Mouse (Mus musculus): ENCODE measurements around the gene Lpar1.
"Not testable (repeated sequence)": the region's sequence is repeated elsewhere in the genome, so short reads cannot be mapped to it uniquely, and the experiment has no call there.

Lpar1 gene

DNA sequence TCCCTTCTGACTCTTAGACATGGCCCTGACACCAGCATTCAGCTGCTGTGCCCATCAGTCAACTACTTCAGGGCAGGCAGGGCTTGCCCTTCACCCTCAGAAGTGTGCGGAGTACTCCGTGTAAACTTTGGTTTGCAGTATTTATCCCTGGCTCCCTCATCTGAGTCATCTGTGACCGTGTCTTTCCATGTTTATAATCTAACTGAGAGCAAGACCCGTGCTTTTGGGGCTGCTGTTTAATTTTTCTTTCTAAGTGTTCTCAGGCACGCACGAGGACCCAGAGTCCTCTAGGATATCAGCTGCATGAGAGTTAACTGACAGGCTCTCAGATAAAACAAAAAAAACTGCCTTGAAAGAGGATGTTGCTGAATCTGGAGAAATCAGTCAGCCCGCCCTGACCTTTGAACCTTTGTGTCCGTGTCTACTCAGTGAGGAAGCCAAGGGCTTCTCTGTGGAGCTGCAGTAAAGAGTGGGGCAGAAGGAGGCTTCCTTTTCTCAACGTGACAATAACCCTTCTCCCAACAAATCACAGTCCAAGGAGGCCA lies 7.7 kb downstream of the Lpar1 start:
- no peak for DNase-seq (ENCODE audit: low spot score)

DNA sequence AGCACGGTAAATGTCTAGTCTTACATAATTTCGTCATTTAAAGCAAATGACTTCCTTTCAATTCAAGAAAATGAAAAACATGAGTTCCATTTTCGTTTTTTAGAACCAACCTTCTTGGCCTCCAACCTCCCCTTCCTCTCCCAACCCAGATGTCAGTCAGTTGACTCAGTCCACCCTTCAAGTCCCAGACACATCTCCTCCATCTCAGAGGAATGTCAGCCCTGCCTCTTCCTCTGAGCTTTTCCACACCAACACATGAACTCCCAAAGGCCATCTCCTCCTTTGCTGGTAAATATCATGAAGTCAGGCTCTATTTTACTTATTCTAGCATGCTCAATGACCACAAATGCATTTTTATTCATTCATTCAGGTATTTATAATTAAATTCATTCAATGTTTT lies 10.5 kb downstream of the Lpar1 start:
- no peak for DNase-seq (ENCODE audit: low spot score)

DNA sequence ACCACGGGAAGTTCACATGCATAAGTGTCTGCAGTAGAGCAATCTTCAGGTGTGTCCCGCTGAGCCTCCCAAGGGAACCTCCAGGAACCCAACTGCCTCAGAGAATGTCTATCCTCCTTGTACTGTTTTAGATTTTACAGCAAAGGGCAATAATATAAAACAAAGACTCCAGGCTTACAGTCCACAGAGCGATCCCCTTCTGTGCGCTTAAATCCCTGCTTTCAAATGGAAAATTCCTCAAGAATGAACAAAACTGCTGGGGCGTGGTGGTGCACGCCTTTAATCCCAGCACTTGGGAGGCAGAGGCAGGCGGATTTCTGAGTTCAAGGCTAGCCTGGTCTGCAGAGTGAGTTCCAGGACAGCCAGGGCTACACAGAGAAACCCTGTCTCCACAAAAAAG lies 11.0 kb downstream of the Lpar1 start:
- DNase-seq (ENCODE audit: low spot score), result not testable (repeated sequence)

DNA sequence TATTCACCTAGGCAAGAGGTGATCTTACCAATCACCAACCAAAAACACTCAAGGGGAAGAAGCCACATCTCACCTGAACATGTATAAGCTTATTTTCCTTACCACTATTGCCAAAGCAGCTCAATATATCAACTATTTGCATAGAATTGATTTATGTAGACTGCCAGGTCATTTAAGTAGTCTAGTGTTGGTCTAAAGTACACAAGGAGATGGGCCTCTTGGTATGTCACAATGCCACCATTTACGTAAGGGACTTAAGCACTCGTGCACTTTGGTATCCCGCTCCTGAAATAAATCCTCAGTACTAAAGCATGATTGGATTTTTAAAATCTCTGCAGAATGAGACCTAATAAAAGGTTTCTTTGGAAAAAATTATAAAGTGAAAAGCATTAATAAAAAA lies 12.9 kb downstream of the Lpar1 start:
- no peak for DNase-seq (ENCODE audit: low spot score)

DNA sequence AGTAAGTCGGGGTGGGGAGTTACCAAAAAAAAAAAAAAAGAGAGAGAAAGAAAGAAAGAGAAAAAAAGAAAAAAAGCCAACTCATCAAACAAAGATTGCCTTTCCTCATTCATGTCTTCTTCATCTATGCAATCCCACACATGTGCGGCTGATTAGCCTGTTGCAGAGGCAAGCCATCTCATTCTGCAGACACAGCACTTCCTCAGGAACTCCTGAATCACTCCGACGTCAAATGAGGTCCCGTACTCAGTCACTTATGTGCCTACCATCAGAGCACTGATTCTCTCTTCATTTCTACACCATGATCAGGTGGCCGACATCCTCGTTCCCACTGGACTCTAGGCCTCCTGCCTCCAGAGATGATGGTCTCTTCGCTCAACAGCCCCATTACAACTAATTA lies 13.3 kb downstream of the Lpar1 start:
- DNase-seq (ENCODE audit: low spot score), result no peak

DNA sequence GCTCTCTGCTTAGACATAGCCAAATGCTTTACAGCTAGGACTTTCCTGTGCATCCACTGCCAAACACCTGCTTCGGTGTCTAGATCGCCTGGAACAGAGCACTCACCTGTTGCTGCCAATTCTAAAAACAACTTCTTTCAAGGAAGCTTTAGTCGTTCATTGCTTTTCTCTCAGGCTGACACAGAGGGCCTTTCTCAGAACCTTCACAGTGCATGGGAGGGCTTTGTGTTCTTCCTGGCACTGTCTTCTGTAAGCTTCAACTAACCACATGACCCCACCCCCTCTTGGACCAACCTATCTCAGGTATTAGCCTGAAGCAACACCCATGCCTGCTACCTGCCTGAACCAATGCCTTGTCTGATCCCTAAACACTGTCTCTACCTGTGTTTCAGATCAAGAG lies 15.0 kb downstream of the Lpar1 start:
- DNase-seq (ENCODE audit: low spot score), result no peak

DNA sequence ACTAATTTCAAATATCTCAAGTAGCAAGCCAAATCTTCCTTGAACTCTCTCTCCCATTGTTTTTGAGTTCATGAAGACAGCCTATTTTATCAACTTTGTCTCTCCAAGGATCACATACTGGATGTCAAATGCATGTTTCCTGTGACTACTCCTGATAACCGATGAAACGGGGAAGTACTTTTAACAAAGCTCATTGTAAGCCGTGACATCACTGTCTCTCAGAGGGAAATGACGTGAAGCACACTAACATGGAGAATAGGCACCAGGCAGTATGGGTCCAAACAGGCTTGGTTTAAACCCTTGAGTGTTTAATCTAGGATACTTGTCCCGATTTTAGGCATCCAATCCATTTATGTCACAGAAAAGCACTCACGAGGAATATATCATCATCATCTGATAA lies 17.9 kb downstream of the Lpar1 start:
- no peak for DNase-seq (ENCODE audit: low spot score)

DNA sequence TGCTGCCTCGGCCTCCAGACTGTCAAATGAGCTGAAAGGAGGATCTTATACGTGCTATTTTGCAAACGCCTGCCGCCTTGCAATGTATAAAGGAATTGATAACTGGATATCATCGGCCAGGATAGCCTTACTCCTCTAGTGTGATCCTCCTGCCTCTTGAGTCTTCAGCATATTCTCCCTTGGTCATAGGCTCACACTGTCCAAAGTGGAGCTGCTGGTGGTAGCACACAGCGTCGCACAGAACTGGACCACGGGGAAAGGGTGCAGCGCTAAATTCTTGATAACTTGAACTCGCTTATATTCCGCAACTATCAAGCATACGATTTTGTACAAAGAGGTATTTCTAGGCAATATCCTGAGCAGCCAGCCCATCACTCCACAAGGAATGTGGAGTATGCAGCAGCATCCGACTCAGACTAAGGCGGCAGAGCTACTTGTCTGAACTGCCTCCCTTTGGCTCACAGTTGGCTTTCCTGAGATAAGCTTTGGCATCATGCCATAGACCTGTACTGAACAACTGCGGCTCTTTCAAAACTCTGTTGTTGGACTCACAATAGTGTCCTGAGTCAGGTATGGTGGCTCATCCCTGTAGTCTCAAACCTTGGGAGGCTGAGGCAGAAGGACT lies 18.9 kb downstream of the Lpar1 start:
- no peak for DNase-seq (ENCODE audit: low spot score)

DNA sequence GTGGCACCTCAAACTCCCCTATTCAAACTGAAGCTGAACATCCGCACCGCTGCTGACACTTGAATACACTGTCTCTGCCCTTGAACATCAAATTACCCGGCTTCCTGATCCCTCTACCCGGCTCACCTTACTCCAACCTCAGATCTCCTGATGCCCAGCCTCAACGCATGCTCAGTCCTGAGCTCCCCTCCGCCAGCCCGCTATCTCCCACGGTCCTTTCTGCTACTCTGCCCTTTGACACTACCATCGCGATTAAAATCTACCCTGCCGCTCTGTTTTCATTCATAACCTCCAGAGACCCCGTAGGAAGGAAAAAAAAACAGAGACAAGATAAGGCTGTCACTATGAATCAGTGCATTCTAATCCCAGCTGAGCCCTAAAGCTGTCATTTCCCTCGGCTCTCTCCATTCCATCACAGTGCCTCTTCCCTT lies 19.5 kb downstream of the Lpar1 start:
- no peak for DNase-seq (ENCODE audit: low spot score)

DNA sequence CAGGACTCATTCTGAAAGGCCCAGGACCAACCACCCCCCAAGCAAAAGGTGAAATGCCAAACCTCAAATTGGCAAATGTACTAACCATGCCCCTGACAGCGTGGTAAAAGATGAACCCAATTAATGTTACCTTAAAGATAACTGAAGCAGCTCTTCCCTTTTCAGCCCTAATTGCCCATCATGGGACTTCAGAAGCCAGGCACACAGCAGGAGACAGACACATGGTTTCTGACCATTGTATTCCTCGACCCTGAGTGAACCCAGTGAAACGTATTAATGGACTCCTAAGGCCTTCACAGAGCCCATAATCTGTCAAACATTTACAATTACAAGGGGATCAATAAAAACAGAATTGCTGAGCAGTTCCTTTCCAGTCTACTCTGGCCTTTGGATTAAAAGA lies 20.2 kb downstream of the Lpar1 start:
- DNase-seq (ENCODE audit: low spot score), result no peak

DNA sequence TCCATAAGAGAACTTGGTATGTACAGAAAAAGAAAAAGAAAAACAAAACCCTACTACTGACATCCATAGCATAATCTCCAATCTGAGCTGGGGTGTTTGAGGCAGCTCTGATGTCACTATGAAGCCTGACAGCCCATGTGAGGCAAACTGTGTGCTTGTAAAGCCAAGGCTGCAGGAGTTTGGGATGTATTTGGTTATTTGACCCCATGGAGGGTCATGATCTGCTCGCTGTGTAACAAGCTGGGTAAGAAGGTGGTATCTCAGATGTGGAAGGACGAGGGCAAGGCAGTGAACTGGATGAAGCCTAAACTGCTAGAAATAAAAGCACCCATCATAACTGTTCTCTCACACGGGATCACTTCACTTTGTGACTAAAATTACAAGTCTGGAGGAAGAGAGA lies 21.4 kb downstream of the Lpar1 start:
- no peak for DNase-seq (ENCODE audit: low spot score)

DNA sequence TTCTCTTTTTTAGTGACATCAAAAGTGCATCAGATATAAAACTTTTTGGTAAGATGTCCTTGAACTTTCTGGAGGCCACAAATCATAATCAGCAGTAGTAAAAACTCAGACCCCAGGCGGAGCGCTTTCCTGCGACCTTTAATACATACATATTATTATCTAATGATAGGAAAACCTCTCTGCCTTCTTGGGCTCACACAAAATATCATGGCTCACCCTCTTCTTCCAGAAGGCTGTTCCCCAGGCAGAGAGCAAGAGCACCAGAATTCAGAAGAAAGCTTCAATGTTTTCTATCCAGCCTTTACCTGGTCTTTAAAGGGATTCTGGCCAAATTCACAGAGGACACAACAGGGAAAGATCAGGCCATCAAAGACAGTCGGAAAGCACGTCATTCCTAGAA lies 23.0 kb downstream of the Lpar1 start:
- DNase-seq (ENCODE audit: low spot score), result no peak

DNA sequence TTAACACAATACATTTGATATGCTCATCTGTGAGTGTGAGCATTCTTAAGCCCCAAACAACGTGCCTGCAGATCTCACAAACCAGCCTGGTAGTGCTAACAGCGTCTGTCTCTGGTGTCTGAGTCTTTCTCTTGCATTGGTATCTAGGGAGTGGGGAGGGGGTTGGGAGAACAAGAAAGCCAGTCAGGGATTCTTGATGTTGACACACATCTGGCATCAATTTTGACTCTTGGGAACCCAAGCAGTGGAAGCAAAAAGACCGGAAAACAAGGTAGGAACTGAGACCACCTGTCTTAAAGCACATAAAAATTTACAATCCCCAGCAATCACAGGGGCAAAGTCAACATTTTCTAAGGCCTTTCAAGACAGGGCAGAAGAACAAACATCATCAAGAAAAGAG lies 23.4 kb downstream of the Lpar1 start:
- DNase-seq (ENCODE audit: low spot score), result no peak

DNA sequence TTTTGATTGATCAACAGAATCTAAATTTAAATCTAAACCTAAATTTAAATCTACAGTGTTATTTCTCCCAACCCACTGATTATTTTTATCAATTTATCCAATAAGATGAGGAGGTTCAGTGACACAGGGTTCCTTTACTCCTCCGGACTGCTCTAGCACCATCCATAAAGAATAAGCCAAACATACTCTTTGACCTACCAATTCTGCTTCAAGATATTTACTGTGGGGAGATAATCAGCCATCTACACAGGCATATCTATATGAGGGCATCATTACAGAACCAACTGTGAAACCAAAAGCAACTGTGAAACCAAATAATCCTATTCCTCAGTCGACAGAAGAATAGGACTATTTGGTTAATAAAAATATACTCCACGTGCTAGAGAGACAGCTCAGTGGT lies 25.8 kb downstream of the Lpar1 start:
- DNase-seq (ENCODE audit: low spot score), result no peak

DNA sequence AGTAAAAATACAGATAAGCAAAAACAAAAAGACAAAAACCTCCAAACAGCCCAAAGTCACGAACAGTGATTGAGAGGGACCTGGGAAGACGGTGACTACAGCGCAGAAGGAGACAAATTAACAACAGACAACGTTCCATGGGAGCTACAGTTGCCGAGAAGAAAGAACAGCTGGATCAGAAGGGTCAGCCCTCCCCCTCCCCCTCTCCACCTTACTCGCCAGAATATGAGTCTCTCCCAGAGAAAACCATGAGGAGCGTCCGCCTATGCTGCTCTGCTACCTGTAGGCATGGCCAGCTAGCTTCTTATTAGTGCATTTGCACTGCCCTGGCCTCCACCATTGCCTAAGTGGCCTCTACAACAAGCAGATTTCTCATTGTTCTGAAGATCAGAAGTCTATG lies 32.6 kb downstream of the Lpar1 start:
- no peak for DNase-seq (ENCODE audit: low spot score)

DNA sequence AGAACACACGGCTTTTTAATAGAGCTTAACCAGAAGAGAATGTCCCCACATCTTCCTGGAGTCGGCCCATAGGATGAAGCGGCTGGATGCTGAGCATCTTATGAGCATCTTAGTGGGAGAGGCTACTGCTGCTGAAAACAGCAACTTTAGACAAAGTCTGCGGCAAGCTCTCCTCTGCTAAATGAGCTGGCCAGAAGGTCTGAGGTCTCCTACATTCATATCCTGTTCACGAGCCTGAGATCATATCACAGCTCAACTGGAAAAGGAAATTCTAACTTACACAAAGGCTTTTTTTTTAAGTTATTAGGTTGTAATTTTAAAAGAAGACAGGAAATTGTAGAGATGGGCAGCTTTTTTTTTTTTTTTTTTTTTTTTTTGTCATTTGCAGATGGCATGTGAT lies 33.2 kb downstream of the Lpar1 start:
- no peak for DNase-seq (ENCODE audit: low spot score)

DNA sequence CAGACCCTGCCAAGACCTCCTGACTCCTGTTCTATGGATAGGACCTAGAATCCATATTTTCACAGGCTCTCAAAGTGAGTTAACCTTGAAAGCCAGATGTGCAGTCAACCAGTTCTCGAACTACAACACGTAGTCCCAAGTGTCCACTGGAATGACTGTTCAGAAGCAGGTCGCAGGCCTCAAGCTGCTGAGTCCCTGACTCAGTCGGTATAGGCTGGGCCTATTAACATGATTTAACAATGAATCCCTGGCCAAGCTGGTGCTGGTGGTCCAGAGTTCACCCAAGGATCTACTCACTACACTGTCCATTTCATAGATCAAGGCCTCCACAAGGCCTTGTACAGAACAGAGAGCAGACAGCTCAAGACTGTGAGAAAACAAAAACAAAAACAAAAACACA lies 33.8 kb downstream of the Lpar1 start:
- no peak for DNase-seq (ENCODE audit: low spot score)

DNA sequence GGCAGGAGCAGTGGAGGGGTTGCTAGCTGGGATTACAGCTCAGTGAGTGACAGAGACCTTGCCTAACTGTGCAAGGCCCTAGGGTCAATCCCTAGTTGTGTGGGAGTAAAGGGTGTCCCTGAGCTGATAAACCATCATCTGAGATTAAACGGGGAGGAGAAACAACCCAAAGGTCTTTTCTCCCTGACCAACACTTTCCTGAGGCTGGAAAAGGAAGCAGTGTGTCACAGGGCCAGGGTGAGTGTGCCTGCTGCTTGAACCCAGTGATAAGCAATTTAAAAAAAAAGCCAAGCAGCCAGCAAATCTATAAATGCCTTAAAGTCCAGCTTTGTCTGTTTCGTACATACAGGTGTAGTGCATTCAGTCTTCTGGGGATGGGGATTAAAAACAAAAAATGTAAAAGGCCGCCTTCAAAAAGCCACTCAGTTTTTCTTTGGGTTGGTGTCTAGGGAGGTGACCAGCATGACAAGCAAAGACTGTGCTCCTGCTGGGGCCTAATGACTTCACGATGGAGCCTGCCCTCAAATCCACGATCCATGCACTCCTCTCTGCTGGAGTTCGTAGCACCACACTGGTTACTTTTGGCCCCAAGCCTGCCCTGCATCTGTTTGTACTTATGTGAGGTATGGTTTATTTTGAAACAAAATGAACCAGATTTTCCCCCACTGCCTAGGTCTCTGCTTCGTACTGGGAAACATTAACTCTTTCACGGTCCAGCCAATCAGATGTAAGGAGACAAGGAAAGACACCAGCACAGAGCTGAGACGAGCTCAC lies 35.3 kb downstream of the Lpar1 start:
- no peak for DNase-seq (ENCODE audit: low spot score)

DNA sequence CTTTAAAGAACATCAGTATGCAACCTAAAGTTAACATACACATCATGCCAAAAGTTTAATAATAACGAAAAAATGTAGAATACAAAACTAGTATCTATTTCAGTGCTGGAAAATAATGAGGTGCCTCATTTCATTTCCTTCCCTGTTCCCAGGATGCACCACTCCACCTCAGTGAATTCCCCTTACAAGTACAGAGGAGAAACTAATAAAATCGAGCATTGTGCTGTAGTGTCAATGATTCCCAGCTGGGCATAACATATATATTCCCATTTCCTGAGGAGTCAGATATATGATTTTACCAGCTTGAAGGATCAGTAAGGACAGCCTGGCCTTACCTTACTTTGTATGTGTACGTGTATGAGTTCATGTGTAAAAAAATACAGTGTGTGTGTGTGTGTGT lies 36.9 kb downstream of the Lpar1 start:
- DNase-seq (ENCODE audit: low spot score), result no peak

DNA sequence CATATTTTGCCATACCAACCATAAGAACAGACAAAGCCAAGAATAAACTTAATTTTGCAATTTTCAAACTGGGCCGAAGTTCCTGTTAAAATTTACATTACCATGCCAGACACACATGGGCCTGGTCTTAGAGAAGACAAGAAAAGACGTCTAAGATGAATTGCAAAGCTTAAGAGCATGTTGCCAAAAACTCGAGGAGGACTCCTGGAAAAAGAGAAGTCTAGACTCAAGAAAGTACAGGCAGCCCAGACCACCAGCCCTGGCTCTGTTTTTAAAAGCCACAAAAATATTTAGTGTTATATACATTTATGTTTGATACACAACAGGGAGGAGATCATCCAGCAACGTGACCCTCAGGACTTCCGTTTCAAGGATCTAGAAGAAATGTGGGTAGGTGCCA lies 37.5 kb downstream of the Lpar1 start:
- DNase-seq (ENCODE audit: low spot score), result no peak

DNA sequence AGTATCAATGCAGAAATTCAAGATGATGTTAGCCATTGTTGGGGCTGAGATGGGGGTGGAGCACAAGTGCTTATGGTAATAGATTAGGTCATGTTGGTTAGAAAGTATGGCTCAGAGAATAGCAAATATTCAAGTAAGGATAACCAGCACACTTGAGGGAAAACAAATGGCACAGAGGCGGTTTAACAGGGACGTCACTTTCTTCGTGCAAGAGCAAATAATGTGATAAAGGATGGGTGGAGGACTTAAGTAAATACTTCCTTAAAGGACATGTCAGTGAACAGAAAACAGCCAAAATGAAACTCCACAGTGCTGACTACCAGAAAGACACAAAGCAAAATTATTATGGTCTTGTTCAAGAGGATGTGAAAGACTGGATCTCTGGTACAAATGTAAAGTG lies 42.1 kb downstream of the Lpar1 start:
- no peak for DNase-seq (ENCODE audit: low spot score)

DNA sequence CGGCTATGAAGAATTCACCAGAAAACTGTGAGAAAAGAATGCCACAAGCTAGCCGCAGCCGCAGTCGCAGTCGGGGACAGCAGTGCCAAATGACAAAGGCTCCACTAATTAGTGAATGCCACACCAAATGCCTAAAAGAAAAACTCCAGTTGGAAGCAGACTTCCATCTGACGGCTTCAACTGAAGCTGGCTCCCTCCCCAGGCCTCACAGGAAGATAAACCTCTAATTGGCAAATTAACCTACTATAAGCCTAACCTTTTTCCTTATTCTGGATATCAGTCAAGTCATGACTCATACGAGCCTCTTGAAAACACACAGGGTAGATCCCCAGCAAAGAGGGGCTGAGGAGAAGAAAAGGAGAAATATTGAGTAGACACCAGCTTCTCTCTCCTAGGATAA lies 44.9 kb downstream of the Lpar1 start:
- DNase-seq (ENCODE audit: low spot score), result no peak

DNA sequence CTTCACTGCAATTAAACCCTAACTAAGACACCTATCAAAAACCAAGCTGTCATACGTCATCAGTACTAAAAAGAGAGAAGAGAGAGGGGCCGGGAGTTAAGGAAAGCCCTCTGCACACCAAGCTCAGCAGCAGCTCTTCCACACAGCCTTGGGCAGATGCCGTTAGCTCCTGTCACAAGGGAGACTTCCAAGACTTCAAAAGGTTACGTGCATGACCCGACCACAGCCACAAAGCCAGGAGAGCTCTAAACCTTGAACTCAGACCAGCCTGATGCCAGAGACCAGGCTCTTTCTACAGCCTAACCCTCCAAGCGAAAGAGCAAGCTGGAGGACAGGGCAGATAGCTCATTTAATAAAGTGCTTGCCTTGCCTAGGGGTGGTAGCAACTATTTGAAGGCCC lies 46.2 kb downstream of the Lpar1 start:
- DNase-seq (ENCODE audit: low spot score), result no peak

Measured in testis, postnatal 14 days (tissue).